Mouse (Mus musculus): ENCODE measurements at regions not wholly inside any gene's neighbourhood (a gene's known extent, or its start where the extent isn't known, plus 50 kb on each side); places are given as distances from the start of the nearest gene placed in this dataset.
"Not testable (repeated sequence)": the region's sequence is repeated elsewhere in the genome, so short reads cannot be mapped to it uniquely, and the experiment has no call there.

DNA sequence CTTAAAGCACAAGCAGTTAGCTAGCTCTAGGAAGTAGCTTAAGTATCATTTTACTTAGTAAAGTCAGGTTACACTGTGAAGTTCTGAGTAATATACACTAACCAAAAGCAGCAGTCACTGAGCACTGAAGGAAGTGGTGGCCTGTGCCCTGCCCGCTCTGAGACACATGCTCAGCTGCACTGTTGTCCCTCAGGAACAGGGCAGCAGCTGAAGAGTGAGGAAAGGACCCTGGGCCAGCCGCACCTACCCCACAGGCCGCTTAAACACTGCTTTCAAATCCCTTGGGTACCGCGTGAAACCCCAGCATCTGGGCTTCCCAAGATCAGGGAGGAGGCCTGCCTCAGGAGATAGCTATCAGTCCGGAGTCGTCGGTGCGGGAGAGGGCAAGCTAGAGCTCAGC lies 385.1 kb downstream of the Gm8797 start:
- DNase-seq, result not testable (repeated sequence)

- DNase-seq, result no peak
Measured at GRCm38 (mm10) chr3:6137374-6137773, 386.8 kb downstream of the Gm8797 start.

DNA sequence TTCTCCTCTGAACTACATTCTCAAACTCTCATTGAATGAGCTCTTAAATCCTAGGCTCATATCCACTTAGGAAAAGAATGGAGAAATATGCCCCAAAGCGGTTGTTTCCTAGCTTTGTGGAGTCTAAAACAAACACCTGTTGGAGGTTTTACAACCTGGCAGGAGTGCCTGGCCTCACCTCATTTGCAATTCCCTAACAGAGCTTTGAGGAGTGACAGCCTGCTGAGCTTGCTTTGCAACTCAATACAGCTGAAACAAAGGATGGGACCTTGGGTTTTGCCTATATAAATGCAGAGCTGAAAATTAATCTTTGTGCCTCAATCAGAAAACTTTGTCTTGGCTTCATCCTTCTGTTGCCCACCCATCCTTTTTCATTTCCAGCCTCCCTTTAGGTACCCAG lies 423.2 kb downstream of the Gm8797 start:
- DNase-seq, result no peak

DNA sequence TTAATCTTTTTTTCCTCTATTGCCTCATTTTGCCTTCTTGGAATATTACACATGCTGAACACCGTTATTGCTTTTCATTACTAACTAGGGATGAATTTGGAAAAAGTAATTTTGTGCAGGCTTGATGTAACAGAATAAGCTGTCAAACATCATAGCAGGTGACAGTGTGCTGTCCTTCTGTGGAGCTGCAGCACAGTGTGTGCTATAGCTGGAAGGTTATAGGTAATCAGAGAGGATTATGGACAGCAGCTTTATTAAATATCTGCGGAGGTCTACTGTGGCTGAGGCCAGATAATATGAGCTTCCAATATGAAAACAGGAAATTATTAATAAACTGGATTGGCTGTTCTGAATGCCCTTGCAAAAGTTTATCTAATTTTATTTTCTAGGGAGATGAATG lies 431.9 kb downstream of the Gm8797 start:
- no peak for DNase-seq

DNA sequence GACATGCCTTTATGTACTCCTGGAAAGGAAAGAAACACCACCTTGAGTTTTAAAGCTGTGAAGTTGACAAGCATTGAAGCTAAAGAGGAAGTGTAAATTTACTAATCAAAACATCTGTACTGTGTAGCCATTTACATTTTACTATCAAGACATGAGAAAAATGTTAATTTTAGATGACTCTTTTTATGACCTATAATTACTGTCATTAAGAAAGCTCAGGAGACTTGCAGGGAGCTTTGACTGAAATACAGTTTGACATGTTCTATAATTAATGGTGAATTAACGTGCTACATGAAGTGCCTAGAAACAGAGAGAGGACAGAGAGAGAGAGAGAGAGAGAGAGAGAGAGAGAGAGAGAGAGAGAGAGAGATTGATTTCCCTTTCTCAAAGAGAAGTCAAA lies 432.8 kb downstream of the Gm8797 start:
- DNase-seq, result no peak

DNA sequence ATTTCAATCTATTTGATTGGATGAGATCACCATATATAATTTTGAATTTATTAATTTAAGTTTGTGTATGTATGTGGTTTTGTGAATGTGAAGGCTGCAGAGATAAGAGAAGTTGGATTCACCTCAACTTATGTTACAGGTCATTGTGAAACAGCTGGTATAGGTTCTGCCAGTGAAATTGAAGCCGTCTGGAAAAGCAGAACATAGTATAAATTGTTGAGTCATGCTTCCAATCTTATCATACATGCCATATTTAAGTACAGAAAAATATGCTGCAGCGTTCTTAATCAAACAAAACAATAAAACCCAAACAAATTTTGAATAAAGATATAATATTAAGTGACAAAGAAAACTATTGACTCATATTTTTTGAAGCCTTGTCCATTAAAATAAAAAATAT lies 415.6 kb downstream of the 1700008P02Rik start:
- DNase-seq, result no peak

- DNase-seq, result no peak
Measured at GRCm38 (mm10) chr3:6228685-6229084, 391.6 kb downstream of the 1700008P02Rik start.

All from lung, postnatal 14 days (tissue).